Mouse (Mus musculus): ENCODE measurements at regions not wholly inside any gene's neighbourhood (a gene's known extent, or its start where the extent isn't known, plus 50 kb on each side); places are given as distances from the start of the nearest gene placed in this dataset.

GRCm38 (mm10) chr3:149284976-149285375, 294.6 kb upstream of the Adgrl2 start:
- no peak for DNase-seq (ENCODE audit: low read depth, low spot score)

GRCm38 (mm10) chr3:149280807-149281789, 290.7 kb upstream of the Adgrl2 start:
- no peak for DNase-seq (ENCODE audit: low read depth, low spot score)

- no peak for DNase-seq (ENCODE audit: low read depth, low spot score)
These were observed 289.0 kb upstream of the Adgrl2 start for GRCm38 (mm10) chr3:149279338-149279737.

GRCm38 (mm10) chr3:149277812-149278211, 287.5 kb upstream of the Adgrl2 start:
- no peak for DNase-seq (ENCODE audit: low read depth, low spot score)

GRCm38 (mm10) chr3:149275478-149276132, 285.2 kb upstream of the Adgrl2 start:
- no peak for DNase-seq (ENCODE audit: low read depth, low spot score)

GRCm38 (mm10) chr3:149274987-149275386, 284.6 kb upstream of the Adgrl2 start:
- no peak for DNase-seq (ENCODE audit: low read depth, low spot score)

GRCm38 (mm10) chr3:149273993-149274692, 283.8 kb upstream of the Adgrl2 start:
- DNase-seq (ENCODE audit: low read depth, low spot score) = no peak

- no peak for DNase-seq (ENCODE audit: low read depth, low spot score)
These were observed 280.1 kb upstream of the Adgrl2 start for GRCm38 (mm10) chr3:149270459-149270858.

GRCm38 (mm10) chr3:149262332-149262970, 272.1 kb upstream of the Adgrl2 start:
- no peak for DNase-seq (ENCODE audit: low read depth, low spot score)

GRCm38 (mm10) chr3:149261764-149262163, 271.4 kb upstream of the Adgrl2 start:
- DNase-seq (ENCODE audit: low read depth, low spot score) = no peak

- no peak for DNase-seq (ENCODE audit: low read depth, low spot score)
These were observed 268.5 kb upstream of the Adgrl2 start for GRCm38 (mm10) chr3:149258826-149259225.

GRCm38 (mm10) chr3:149256891-149257290, 266.5 kb upstream of the Adgrl2 start:
- no peak for DNase-seq (ENCODE audit: low read depth, low spot score)

GRCm38 (mm10) chr3:149253080-149253479, 262.7 kb upstream of the Adgrl2 start:
- DNase-seq (ENCODE audit: low read depth, low spot score) = no peak

- DNase-seq (ENCODE audit: low read depth, low spot score) = no peak
These were observed 261.8 kb upstream of the Adgrl2 start for GRCm38 (mm10) chr3:149252144-149252543.

GRCm38 (mm10) chr3:149247626-149247987, 257.3 kb upstream of the Adgrl2 start:
- DNase-seq (ENCODE audit: low read depth, low spot score) = no peak

GRCm38 (mm10) chr3:149246935-149247625, 256.7 kb upstream of the Adgrl2 start:
- DNase-seq (ENCODE audit: low read depth, low spot score) = no peak

- DNase-seq (ENCODE audit: low read depth, low spot score) = no peak
These were observed 249.3 kb upstream of the Adgrl2 start for GRCm38 (mm10) chr3:149239664-149240063.

GRCm38 (mm10) chr3:149238076-149238475, 247.7 kb upstream of the Adgrl2 start:
- no peak for DNase-seq (ENCODE audit: low read depth, low spot score)

GRCm38 (mm10) chr3:149235183-149235582, 244.8 kb upstream of the Adgrl2 start:
- no peak for DNase-seq (ENCODE audit: low read depth, low spot score)

GRCm38 (mm10) chr3:149233691-149234131, 243.4 kb upstream of the Adgrl2 start:
- DNase-seq (ENCODE audit: low read depth, low spot score) = no peak

GRCm38 (mm10) chr3:149233191-149233641, 242.9 kb upstream of the Adgrl2 start:
- no peak for DNase-seq (ENCODE audit: low read depth, low spot score)

Measured in WW6 (cell line).